Mouse (Mus musculus): ENCODE data around the gene Hmcn1. TPM values are rescaled to one million over a fixed set of nuclear protein-coding genes. Genes with fewer than 3 reads are reported as not detected.
A peak's percentile ranks its signal among the peaks of the same experiment; 100 is the strongest.

The Hmcn1 gene
- total and polyA plus RNA-seq, 2 experiments from 2014 or later = 0.80 to 6.3 TPM

DNA sequence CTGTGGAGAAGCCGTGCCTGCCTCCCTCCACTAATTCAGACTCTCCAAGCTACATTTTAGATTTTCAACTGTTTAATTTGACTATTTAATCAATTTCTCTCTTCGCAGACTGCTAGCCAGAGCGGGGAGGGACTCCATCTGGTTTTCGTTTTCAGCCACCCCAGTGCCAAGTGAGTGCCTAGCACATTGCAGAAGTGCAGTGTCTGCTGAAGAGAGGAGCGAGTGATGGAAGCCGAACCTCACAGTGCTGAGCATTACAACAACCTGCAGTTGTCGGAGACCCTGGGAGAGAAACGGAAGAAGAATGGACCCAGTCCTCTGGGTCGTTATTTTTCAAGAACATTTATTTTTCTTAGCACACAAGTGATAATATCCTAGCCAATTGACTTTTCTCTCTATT is 59.6 kb downstream of the Hmcn1 start:
- no peak overlapping the region for H3K27ac ChIP-seq
- H3K4me3 ChIP-seq (ENCODE audit: low read length) = no peak overlapping the region
- H3K9me3 ChIP-seq (ENCODE audit: low read length) = no peaks in the 10 kb centered on the region
- TF ChIP-seq CTCF (IDR thresholded peaks at IDR 0.05; ENCODE audit: low read depth) = no peak
- WGBS = 58% methylated on average over 9 of the region's 9 CpGs
- no peaks in the 10 kb centered on the region for H3K36me3 ChIP-seq (ENCODE audit: insufficient read depth, low read length)
- no peaks in the 10 kb centered on the region for H3K4me1 ChIP-seq (ENCODE audit: insufficient read depth, low read length)
- H3K9ac ChIP-seq (replicated peaks; ENCODE audit: low read length) = no peak overlapping the region
- ATAC-seq (no peak), DNase-seq (ENCODE audit: low spot score) (no peak)
- H3K27me3 ChIP-seq (ENCODE audit: insufficient read depth, low read length) = no peaks in the 10 kb centered on the region
- H3K4me2 ChIP-seq (ENCODE audit: low read depth, low read length) = peak overlapping the region; percentile 19

DNA sequence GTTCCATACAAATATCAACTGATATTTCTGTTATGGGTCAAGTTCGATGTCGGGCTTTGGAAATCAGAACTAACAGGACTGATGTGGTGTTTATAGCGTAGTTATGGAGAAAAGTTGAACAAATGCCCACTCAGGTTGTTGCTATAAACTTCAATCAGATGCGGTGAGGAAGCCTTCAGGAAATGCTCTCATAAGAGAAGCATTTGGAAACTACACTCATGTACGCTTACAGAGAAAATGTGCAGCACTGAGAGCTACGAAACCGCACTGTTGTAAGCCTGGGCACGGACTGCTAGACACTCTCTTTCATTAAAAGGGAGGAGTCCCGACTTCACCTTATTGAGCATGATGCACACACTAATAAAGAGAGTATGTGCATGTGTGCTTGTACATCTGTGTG is 72.4 kb downstream of the Hmcn1 start:
- ATAC-seq (no peak), DNase-seq (ENCODE audit: low spot score) (no peak)
- H3K27ac ChIP-seq = no peak overlapping the region
- WGBS = 84% methylated on average over 9 of the region's 9 CpGs
- no peak overlapping the region for H3K4me3 ChIP-seq (ENCODE audit: low read length)
- no peaks in the 10 kb centered on the region for H3K4me1 ChIP-seq (ENCODE audit: insufficient read depth, low read length)
- no peaks in the 10 kb centered on the region for H3K36me3 ChIP-seq (ENCODE audit: insufficient read depth, low read length)
- no peaks in the 10 kb centered on the region for H3K9me3 ChIP-seq (ENCODE audit: low read length)
- H3K9ac ChIP-seq (replicated peaks; ENCODE audit: low read length) = no peak overlapping the region
- no peak overlapping the region for H3K4me2 ChIP-seq (ENCODE audit: low read depth, low read length)
- no peaks in the 10 kb centered on the region for H3K27me3 ChIP-seq (ENCODE audit: insufficient read depth, low read length)
- no peak for TF ChIP-seq CTCF (IDR thresholded peaks at IDR 0.05; ENCODE audit: low read depth)

DNA sequence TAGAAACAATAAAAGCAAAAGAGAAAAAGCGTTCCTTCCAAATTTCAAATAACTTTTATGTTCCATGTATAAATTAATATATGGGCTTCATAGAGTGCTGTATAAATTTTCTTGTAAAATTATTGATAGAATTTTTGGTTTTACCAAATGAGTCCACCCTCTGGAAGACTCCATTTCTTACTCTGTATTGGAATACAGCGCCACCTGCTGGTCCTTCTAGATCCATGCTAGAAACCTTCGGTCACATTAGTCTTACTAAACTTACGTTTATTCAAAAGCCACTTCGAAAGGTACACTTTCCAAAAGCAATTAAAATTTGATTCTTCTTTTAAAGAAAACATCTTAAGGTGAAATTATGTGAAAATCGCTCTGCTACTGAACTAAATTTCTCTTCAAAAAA is 73.0 kb downstream of the Hmcn1 start:
- H3K9me3 ChIP-seq (ENCODE audit: low read length) = no peaks in the 10 kb centered on the region
- TF ChIP-seq CTCF (IDR thresholded peaks at IDR 0.05; ENCODE audit: low read depth) = peak; percentile 74
- no peaks in the 10 kb centered on the region for H3K27me3 ChIP-seq (ENCODE audit: insufficient read depth, low read length)
- H3K4me2 ChIP-seq (ENCODE audit: low read depth, low read length) = no peak overlapping the region
- H3K4me3 ChIP-seq (ENCODE audit: low read length) = no peak overlapping the region
- peak; percentile 81 for DNase-seq (ENCODE audit: low spot score)
- no peak overlapping the region for H3K27ac ChIP-seq
- no peaks in the 10 kb centered on the region for H3K4me1 ChIP-seq (ENCODE audit: insufficient read depth, low read length)
- H3K36me3 ChIP-seq (ENCODE audit: insufficient read depth, low read length) = no peaks in the 10 kb centered on the region
- no peak for ATAC-seq
- 45% methylated on average over 6 of the region's 6 CpGs for WGBS
- no peak overlapping the region for H3K9ac ChIP-seq (replicated peaks; ENCODE audit: low read length)

DNA sequence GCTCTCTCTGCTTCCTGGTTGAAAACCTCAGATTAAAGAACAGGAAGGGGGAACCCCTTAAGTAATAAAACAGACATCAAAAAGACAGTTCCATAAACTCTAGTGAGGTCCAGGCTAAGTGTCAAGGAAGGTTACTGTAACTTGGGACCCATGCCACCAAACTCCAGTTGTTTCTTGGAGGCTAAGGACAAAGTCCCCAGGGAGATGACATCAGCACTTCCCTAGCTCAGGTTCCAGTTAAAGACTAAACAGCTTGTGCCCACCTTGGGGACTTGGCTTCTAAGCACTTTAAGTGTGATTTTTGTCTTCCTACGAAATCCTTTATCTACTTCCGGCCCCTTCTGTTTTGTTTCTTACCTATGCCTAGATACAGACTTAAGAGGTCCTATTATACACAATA is 78.3 kb downstream of the Hmcn1 start:
- no peak for TF ChIP-seq CTCF (IDR thresholded peaks at IDR 0.05; ENCODE audit: low read depth)
- no peaks in the 10 kb centered on the region for H3K9me3 ChIP-seq (ENCODE audit: low read length)
- no peaks in the 10 kb centered on the region for H3K4me1 ChIP-seq (ENCODE audit: insufficient read depth, low read length)
- H3K4me2 ChIP-seq (ENCODE audit: low read depth, low read length) = no peak overlapping the region
- no peak overlapping the region for H3K27ac ChIP-seq
- H3K27me3 ChIP-seq (ENCODE audit: insufficient read depth, low read length) = no peaks in the 10 kb centered on the region
- no peak overlapping the region for H3K4me3 ChIP-seq (ENCODE audit: low read length)
- DNase-seq (ENCODE audit: low spot score) (peak; percentile 10), ATAC-seq (no peak)
- H3K36me3 ChIP-seq (ENCODE audit: insufficient read depth, low read length) = no peaks in the 10 kb centered on the region
- WGBS = 89% methylated on average over 2 of the region's 2 CpGs
- H3K9ac ChIP-seq (replicated peaks; ENCODE audit: low read length) = no peak overlapping the region

DNA sequence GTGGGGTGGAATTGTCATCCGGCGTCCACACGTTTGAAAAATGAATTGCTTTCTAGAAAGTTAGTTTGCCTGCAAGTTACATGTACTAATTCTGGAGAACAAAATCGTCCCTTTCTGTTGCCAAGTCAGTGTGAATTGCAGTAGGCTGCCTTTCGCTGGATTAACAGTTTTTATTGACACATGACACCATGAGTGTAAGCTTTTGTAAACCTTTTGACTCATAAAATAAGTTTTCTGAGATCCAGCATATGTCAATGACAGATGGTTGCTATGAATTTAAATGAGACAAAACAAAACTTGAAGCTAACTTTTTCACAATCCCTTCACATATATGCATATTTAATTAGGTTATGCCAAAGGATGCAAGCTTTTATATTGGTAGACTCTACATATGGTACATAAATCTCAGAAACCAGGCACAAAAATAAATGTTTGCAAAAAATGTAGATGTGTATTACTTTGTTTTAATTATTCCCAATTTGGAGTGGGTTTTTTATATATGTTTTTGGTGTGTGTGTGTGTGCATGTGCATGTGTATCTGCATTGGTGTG is 79.6 kb downstream of the Hmcn1 start:
- 76% methylated on average over 5 of the region's 5 CpGs for WGBS

DNA sequence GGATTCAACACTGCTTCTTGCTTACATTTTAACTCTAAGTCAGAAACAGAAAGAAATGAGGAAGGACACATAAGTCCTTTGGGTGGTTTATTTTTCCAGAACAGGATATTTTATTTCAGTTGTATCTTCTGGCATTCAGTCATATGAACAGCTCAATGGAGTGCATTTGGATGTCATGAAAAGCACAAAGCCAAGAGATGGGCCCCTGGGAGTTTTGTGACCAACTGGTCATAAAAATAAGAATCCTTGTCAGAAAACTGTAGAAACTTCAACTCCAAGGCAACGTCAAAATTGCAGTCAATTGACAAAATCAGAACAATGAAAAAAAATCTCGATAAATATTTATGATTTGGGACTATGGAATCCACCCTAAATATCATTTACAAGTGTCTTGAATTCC is 83.6 kb downstream of the Hmcn1 start:
- WGBS = 81% methylated on average over 2 of the region's 2 CpGs
- no peak for TF ChIP-seq CTCF (IDR thresholded peaks at IDR 0.05; ENCODE audit: low read depth)

More for the DNA sequence above, 79.6 kb downstream of the Hmcn1 start:
- Histone ChIP-seq H3K4me2 (ENCODE audit: low read depth, low read length) (no peak overlapping the region), H3K9me3 (ENCODE audit: low read length) (no peaks in the 10 kb centered on the region), H3K36me3 (ENCODE audit: insufficient read depth, low read length) (no peaks in the 10 kb centered on the region), H3K27me3 (ENCODE audit: insufficient read depth, low read length) (no peaks in the 10 kb centered on the region), H3K4me1 (ENCODE audit: insufficient read depth, low read length) (no peaks in the 10 kb centered on the region), H3K4me3 (ENCODE audit: low read length) (no peak overlapping the region), H3K9ac (replicated peaks; ENCODE audit: low read length) (no peak overlapping the region), H3K27ac (no peak overlapping the region)
- DNase-seq (ENCODE audit: low spot score) (no peak), ATAC-seq (no peak)
- no peak for TF ChIP-seq CTCF (IDR thresholded peaks at IDR 0.05; ENCODE audit: low read depth)

DNA sequence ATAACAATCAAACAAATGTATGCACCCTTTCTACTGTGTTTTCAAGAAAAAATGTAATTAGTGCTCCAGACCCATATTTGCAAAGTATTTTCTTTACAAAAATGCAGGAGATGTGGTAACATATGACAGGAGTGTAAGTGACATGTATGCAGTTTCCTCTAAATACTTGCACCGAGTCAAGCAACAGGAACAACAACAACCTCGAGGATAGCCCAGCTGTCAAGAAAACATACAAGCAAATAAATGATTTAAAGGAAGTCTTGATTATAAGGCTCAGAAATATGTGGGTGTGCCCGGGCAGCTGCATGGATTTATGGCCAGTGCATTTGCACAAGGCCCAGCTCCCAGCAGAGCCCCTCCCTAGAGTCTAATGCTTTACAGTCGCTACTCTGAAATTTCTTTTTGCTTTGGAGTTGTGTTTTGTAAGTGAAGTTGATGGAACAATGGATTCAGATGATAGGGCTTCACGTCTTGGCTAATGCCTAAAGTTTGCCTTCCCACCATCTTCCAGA is 99.5 kb downstream of the Hmcn1 start:
- Histone ChIP-seq H3K27me3 (ENCODE audit: insufficient read depth, low read length) (no peaks in the 10 kb centered on the region), H3K36me3 (ENCODE audit: insufficient read depth, low read length) (no peaks in the 10 kb centered on the region), H3K27ac (no peak overlapping the region), H3K9me3 (ENCODE audit: low read length) (no peaks in the 10 kb centered on the region), H3K4me3 (ENCODE audit: low read length) (no peak overlapping the region), H3K4me1 (ENCODE audit: insufficient read depth, low read length) (no peaks in the 10 kb centered on the region), H3K4me2 (ENCODE audit: low read depth, low read length) (no peak overlapping the region), H3K9ac (replicated peaks; ENCODE audit: low read length) (no peak overlapping the region)
- ATAC-seq (no peak), DNase-seq (ENCODE audit: low spot score) (no peak)
- WGBS = 82% methylated on average over 5 of the region's 5 CpGs
- TF ChIP-seq CTCF (IDR thresholded peaks at IDR 0.05; ENCODE audit: low read depth) = no peak

More for the DNA sequence above, 83.6 kb downstream of the Hmcn1 start:
- Histone ChIP-seq H3K9me3 (ENCODE audit: low read length) (no peaks in the 10 kb centered on the region), H3K27me3 (ENCODE audit: insufficient read depth, low read length) (no peaks in the 10 kb centered on the region), H3K4me1 (ENCODE audit: insufficient read depth, low read length) (no peaks in the 10 kb centered on the region), H3K27ac (no peak overlapping the region), H3K4me2 (ENCODE audit: low read depth, low read length) (no peak overlapping the region), H3K4me3 (ENCODE audit: low read length) (no peak overlapping the region), H3K9ac (replicated peaks; ENCODE audit: low read length) (no peak overlapping the region), H3K36me3 (ENCODE audit: insufficient read depth, low read length) (no peaks in the 10 kb centered on the region)
- ATAC-seq (no peak), DNase-seq (ENCODE audit: low spot score) (no peak)

Data from hindbrain, postnatal 0 days (tissue).